ENCODE assay signal across 15 mouse cellular contexts in genomic region chr5:130142041-130142440, GRCm38 (mm10). TPM values are rescaled to one million over a fixed set of nuclear protein-coding genes. Genes with fewer than 3 reads are reported as not detected.
DNase-seq lines count a peak whose midpoint lies in the region; ATAC-seq and TF ChIP-seq lines count a peak whose summit lies in the region.
"Had no signal": no experiment of that assay in that cellular context is flagged by ENCODE, and none has a peak within 500 bp of the region (broad histone marks: within the 10 kb centered on the region; RNA-seq: fewer than 3 reads in every experiment).

No protein-coding gene starts in this region.

- no peaks in the 10 kb centered on the region for H3K9me3 ChIP-seq in intestine, embryonic 16.5 days (ENCODE audit: control insufficient read depth, low read length)
- no peaks in the 10 kb centered on the region for H3K9me3 ChIP-seq in intestine, embryonic 15.5 days
- H3K9me3 ChIP-seq in forebrain, embryonic 11.5 days (ENCODE audit: control insufficient read depth, low read length) = no peaks in the 10 kb centered on the region
- no peaks in the 10 kb centered on the region for H3K9me3 ChIP-seq in hindbrain, embryonic 10.5 days
- H3K9me3 ChIP-seq: heart, embryonic 13.5 days had no signal

- no peak overlapping the region for H3K4me3 ChIP-seq in intestine, embryonic 16.5 days (ENCODE audit: low read length)
- H3K4me3 ChIP-seq in intestine, embryonic 15.5 days (replicated peaks) = no peak overlapping the region
- H3K4me3 ChIP-seq in spleen, adult 2 months (ENCODE audit: extremely low read depth, insufficient read depth, insufficient read length) = no peak overlapping the region
- no peak overlapping the region for H3K4me3 ChIP-seq in forebrain, embryonic 11.5 days (ENCODE audit: low read depth, low read length)
- H3K4me3 ChIP-seq in hindbrain, embryonic 10.5 days = no peak overlapping the region
- H3K4me3 ChIP-seq: erythroblast, embryonic 14.5 days; heart, embryonic 13.5 days had no signal

- ATAC-seq in intestine, embryonic 16.5 days = no peak
- no peak for ATAC-seq in intestine, embryonic 15.5 days
- ATAC-seq in forebrain, embryonic 11.5 days (replicated peaks; ENCODE audit: low FRiP score) = no peak
- ATAC-seq: CD4-positive, CD25-positive, alpha-beta regulatory T cell, adult 4 months had no signal

- no peak for TF ChIP-seq POLR2A in spleen, adult 2 months (IDR thresholded peaks at IDR 0.05; ENCODE audit: low read depth, low read length)

- H3K27ac ChIP-seq in intestine, embryonic 16.5 days (ENCODE audit: low read length) = 0 out of 2 replicates have a peak overlapping the region, but pooled peaks have one; percentile 19
- H3K27ac ChIP-seq in intestine, embryonic 15.5 days = no peak overlapping the region
- 0 out of 2 replicates have a peak overlapping the region, but pooled peaks have one; percentile 19 for H3K27ac ChIP-seq in spleen, adult 2 months (ENCODE audit: insufficient read depth, low read length)
- no peak overlapping the region for H3K27ac ChIP-seq in forebrain, embryonic 11.5 days (ENCODE audit: low read depth, low read length)
- H3K27ac ChIP-seq in hindbrain, embryonic 10.5 days = no peak overlapping the region
- H3K27ac ChIP-seq: heart, embryonic 13.5 days had no signal

- TF ChIP-seq CTCF in spleen, adult 2 months (IDR thresholded peaks at IDR 0.05; ENCODE audit: extremely low read depth, insufficient read depth, insufficient read length, insufficient replicate concordance) = no peak

- H3K9ac ChIP-seq in intestine, embryonic 16.5 days (ENCODE audit: low read depth, low read length) = no peak overlapping the region
- no peak overlapping the region for H3K9ac ChIP-seq in intestine, embryonic 15.5 days
- no peak overlapping the region for H3K9ac ChIP-seq in forebrain, embryonic 11.5 days (ENCODE audit: low read length)
- H3K9ac ChIP-seq: heart, embryonic 13.5 days had no signal

- H3K36me3 ChIP-seq in intestine, embryonic 16.5 days (ENCODE audit: control insufficient read depth, insufficient read depth, low read length) = no peaks in the 10 kb centered on the region
- H3K36me3 ChIP-seq in intestine, embryonic 15.5 days = no peaks in the 10 kb centered on the region
- H3K36me3 ChIP-seq in spleen, adult 2 months (ENCODE audit: control insufficient read depth, insufficient read depth, low read length) = no peaks in the 10 kb centered on the region
- H3K36me3 ChIP-seq in forebrain, embryonic 11.5 days (ENCODE audit: control insufficient read depth, insufficient read depth, low read length) = no peaks in the 10 kb centered on the region
- no peaks in the 10 kb centered on the region for H3K36me3 ChIP-seq in hindbrain, embryonic 10.5 days
- H3K36me3 ChIP-seq: heart, embryonic 13.5 days had no signal

- H3K4me1 ChIP-seq in intestine, embryonic 16.5 days (ENCODE audit: control insufficient read depth, insufficient read depth, low read length) = peaks cover 11% of the 10 kb centered on the region
- peaks cover 11% of the 10 kb centered on the region for H3K4me1 ChIP-seq in intestine, embryonic 15.5 days (replicated peaks)
- H3K4me1 ChIP-seq in spleen, adult 2 months (ENCODE audit: control insufficient read depth, insufficient read depth, insufficient read length) = peaks cover 7% of the 10 kb centered on the region; the same call in 1 of the 2 replicates
- H3K4me1 ChIP-seq in forebrain, embryonic 11.5 days (replicated peaks; ENCODE audit: control insufficient read depth, insufficient read depth, low read length) = peaks cover 4% of the 10 kb centered on the region; the same call in 1 of the 2 replicates
- H3K4me1 ChIP-seq in hindbrain, embryonic 10.5 days (replicated peaks) = peaks cover 24% of the 10 kb centered on the region

- no peaks in the 10 kb centered on the region for H3K27me3 ChIP-seq in intestine, embryonic 16.5 days (replicated peaks; ENCODE audit: control insufficient read depth, insufficient read depth, low read length)
- H3K27me3 ChIP-seq in intestine, embryonic 15.5 days (replicated peaks) = no peaks in the 10 kb centered on the region
- no peaks in the 10 kb centered on the region for H3K27me3 ChIP-seq in spleen, adult 2 months (ENCODE audit: control insufficient read depth, insufficient read depth, low read length)
- H3K27me3 ChIP-seq in forebrain, embryonic 11.5 days (ENCODE audit: control insufficient read depth, insufficient read depth, low read length) = no peaks in the 10 kb centered on the region; the same call in 1 of the 2 replicates
- H3K27me3 ChIP-seq in hindbrain, embryonic 10.5 days (ENCODE audit: insufficient read depth, poor library complexity, severe bottlenecking) = peaks cover 8% of the 10 kb centered on the region; the same call in 1 of the 2 replicates

- no peak overlapping the region for H3K4me2 ChIP-seq in intestine, embryonic 16.5 days (ENCODE audit: low read depth, low read length)
- no peak overlapping the region for H3K4me2 ChIP-seq in intestine, embryonic 15.5 days (replicated peaks)
- no peak overlapping the region for H3K4me2 ChIP-seq in forebrain, embryonic 11.5 days (ENCODE audit: low read depth, low read length, severe bottlenecking)
- H3K4me2 ChIP-seq: heart, embryonic 13.5 days had no signal

- no peak for DNase-seq in spleen, adult 2 months (ENCODE audit: low read depth in 1 of 2, low spot score in 2 of 2)
- DNase-seq in spleen, postnatal 36 days (ENCODE audit: low spot score in 2 of 2) = no peak
- peak; percentile 43 for DNase-seq in lung, postnatal 10 days
- DNase-seq in forebrain, embryonic 11.5 days (ENCODE audit: low spot score) = no peak
- no peak for DNase-seq in hindbrain, embryonic 10.5 days (ENCODE audit: low spot score)
- DNase-seq in left cerebral cortex, adult 8-10 months (ENCODE audit: low spot score in 2 of 2) = no peak
- DNase-seq: cerebellum, adult 9-11 months; liver; right cerebral cortex, postnatal 4 days; thymus, postnatal 14 days had no signal

- WGBS in intestine, embryonic 16.5 days = 41% methylated on average over 4 of the region's 4 CpGs
- WGBS in intestine, embryonic 15.5 days = 44% methylated on average over 4 of the region's 4 CpGs
- 86% methylated on average over 4 of the region's 4 CpGs for WGBS in spleen, adult 2 months
- WGBS in forebrain, embryonic 11.5 days = 72% methylated on average over 4 of the region's 4 CpGs
- WGBS in hindbrain, embryonic 10.5 days = 69% methylated on average over 4 of the region's 4 CpGs

RNA-seq across cellular contexts. Expression of gene Kctd7, which starts 2.6 kb away (rescaled TPM):
- 3.7 and 4.1 TPM in 2 replicates for polyA plus RNA-seq in intestine, embryonic 16.5 days (2015; fragmentation: Nextera tagmentation; extraction: Ambion mirVana)
- polyA plus RNA-seq in intestine, embryonic 15.5 days (2015; fragmentation: Nextera tagmentation; extraction: Ambion mirVana) = 3.8 and 3.9 TPM in 2 replicates
- polyA plus RNA-seq in spleen, adult 2 months (2012; rRNA removed) = 5.2 and 8.9 TPM in 2 replicates
- 6.0 and 6.7 TPM in 2 replicates for polyA plus RNA-seq in forebrain, embryonic 11.5 days (2014; fragmentation: Nextera tagmentation; extraction: Ambion mirVana)
- 5.0 and 6.6 TPM in 2 replicates for polyA plus RNA-seq in hindbrain, embryonic 10.5 days (2016; fragmentation: Nextera tagmentation; extraction: Ambion mirVana)
- total RNA-seq in left cerebral cortex, adult 8-10 months (2022) = 10 to 100 TPM; 10.6 to 15.2 (median 13.0) TPM

RNA-seq across cellular contexts. Expression of gene Rabgef1, which starts 29.6 kb away (rescaled TPM):
- 26.1 and 26.8 TPM in 2 replicates for polyA plus RNA-seq in intestine, embryonic 16.5 days (2015; fragmentation: Nextera tagmentation; extraction: Ambion mirVana)
- polyA plus RNA-seq in intestine, embryonic 15.5 days (2015; fragmentation: Nextera tagmentation; extraction: Ambion mirVana) = 22.3 and 26.8 TPM in 2 replicates
- 16.4 and 17.6 TPM in 2 replicates for polyA plus RNA-seq in spleen, adult 2 months (2012; rRNA removed)
- 23.1 and 27.0 TPM in 2 replicates for polyA plus RNA-seq in forebrain, embryonic 11.5 days (2014; fragmentation: Nextera tagmentation; extraction: Ambion mirVana)
- 23.5 and 27.3 TPM in 2 replicates for polyA plus RNA-seq in hindbrain, embryonic 10.5 days (2016; fragmentation: Nextera tagmentation; extraction: Ambion mirVana)
- 10 to 100 TPM; 50.7 to 60.7 (median 53.0) TPM for total RNA-seq in left cerebral cortex, adult 8-10 months (2022)

Comparison
In these comparisons a context has a peak if more than half of its experiments do, and no peak if none do; other contexts are left out.
1. H3K27ac ChIP-seq: peak in intestine, embryonic 16.5 days (single experiment) and spleen, adult 2 months (single experiment); none in intestine, embryonic 15.5 days (single experiment), forebrain, embryonic 11.5 days (single experiment) and hindbrain, embryonic 10.5 days (single experiment).